Mouse (Mus musculus): Measurements from ENCODE around the gene Chd5.

Gene Chd5

GRCm38 (mm10) chr4:152434836-152435235 lies 96.4 kb downstream of the Chd5 start:
- DNase-seq (ENCODE audit: low read depth), result peak; percentile 85

GRCm38 (mm10) chr4:152435255-152435654 lies 96.8 kb downstream of the Chd5 start:
- DNase-seq (ENCODE audit: low read depth), result peak; percentile 77
